Mouse (Mus musculus) central nervous system, embryonic 11.5 days (tissue): ENCODE results near the gene Irx5. TPM values are rescaled to one million over a fixed set of nuclear protein-coding genes. Genes with fewer than 3 reads are reported as not detected.

Experiments
- polyA plus RNA-seq: library from polyadenylated mRNA; depleted of rRNA; stranded (reverse); fragments of >200 nt; gene quantifications from 2 replicates; pipeline ENCODE4 v1.2.3, GENCODE M21; 2012; rRNA removed

The Irx5 gene
- 22.1 and 37.2 TPM in 2 replicates for polyA plus RNA-seq

DNA sequence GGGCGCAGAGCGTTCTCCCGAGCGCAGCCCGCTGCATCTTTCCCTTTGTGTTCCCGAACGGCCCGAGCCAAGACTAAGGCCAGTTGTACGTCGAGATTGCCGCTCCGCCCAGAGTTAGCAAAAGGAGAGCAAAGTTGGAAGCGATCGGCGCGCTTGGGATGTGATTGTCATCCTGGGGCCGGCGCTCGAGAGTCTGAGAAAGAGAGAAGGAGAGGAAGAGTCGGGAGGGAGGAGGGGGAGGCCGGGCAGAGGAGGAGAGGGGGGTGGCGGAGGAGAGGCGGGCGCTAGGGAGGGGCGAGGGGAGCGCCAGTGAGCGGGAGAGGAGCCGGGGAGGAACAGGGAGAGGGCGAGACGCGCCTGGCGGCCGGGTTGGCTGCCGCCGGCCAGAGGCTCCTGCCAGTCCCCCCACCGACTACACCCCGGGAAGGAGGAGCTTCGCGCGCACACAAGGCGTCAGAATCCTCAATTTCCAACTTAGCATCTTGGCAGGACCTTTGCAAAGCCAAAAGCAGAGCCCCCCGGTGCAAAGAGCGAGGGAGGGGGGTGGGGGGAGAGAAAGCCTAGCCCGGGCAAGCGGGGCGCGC lies at the start of gene Irx5:
TSS of gene Irx5 (plus strand) at position 228 of the 584 bp plus-strand sequence.

